Mouse (Mus musculus): ENCODE results near the gene Cpeb3.

DNA sequence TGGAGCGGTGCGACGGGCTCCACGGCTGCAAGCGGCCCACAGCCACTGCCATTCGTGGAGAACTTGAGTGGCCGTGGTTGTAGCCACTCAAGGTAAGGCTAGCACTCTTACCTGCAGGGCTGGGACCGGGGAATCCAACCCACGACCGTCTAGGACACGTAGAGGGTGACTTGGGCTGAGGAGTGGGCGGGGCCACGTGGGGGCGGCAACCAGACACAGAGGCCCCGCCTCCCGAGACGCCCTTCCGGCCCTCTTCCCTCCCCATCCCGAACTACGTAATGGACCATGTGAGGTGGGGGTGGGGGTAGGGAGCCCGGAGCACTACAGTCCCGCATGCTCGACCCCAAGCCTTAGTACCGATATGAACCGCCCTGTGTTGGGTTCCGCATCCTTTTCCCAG is 190.0 kb downstream of the Cpeb3 start:
- TF ChIP-seq CTCF (IDR thresholded peaks at IDR 0.05; ENCODE audit: low read depth) (no peak), EP300 (optimal IDR thresholded peaks at IDR 0.05) (no peak)
